Mouse (Mus musculus) urinary bladder, adult 18-20 months (tissue): ENCODE data around the gene Tmod2.

Source experiments
- DNase-seq, 2 experiments: peaks; one replicate each; pipeline ENCODE4 v3.0.0; 2022; ENCODE audit warnings: low spot score in 2 of 2, mixed read lengths in 2 of 2

Tmod2 gene

DNA sequence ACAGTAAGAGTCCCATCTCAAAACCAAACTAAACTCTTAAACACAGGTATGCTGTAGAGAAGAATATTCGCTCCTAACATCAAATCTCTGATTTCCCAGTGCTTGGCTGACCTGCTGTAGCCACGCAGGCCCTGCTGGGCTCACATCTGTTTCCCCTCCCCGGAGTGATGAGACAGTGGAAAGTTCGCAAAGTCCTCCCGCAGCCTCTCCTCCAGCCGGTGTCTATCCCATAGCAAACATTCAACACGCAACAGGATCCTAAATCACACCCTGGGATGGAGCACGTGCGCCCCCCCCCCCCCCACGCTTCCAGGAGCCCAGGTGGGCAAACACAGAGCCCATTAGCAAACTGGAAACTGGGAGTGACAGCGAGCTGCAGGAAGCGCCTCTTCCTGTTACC, 9.6 kb downstream of the Tmod2 start:
- DNase-seq = no peak

GRCm38 (mm10) chr9:75600166-75600934, 10.8 kb downstream of the Tmod2 start:
- DNase-seq = no peak

DNA sequence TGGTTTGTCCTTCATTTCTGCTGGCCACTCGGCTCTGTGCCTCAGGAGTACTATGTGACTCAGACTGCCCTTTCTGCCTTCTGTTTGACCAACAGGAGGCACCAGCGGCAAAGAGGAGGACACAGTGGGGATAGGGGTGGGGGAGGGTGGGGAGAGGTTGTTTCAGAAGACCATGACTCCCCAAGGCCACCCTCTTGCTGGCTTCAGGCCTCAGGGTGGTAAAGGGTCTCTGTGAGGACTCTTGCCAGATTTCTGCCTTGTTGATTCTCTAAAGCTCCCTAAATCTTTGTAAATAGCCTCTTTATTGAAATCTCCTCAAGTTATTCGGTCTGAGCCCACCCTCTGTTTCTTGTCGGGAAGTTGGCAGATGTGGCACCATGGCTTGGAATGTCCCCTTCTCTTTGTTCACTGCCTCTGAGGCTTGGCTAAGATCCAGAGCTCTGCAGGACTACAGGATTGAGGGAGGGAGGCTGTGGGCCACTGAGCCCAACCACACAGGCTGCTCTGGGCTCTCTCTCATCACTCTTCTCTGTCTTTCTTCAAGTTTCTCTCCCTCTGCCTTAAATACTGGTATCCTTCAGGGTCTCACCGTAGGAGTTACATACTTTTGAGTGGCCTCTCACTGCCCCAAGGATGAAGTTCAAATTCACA, 11.8 kb downstream of the Tmod2 start:
- no peak for DNase-seq

DNA sequence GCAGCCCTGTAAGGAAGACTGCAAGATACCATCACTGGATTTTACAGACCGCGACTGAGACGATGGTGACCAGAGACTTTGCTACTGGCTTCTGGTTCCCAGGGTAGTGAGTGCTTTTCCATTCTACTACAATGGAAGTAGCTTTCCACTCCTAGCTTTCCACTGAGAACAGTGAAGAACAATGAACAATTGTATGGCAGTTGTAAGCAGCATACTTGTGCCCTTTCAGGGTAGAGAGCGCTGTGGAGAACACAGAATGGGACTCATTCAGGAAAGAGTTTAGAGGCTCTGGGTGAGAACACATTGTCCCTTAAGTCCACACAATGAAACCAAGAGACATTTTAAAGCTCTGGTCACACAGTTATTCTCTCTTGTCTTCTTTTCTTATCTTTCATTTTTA, 13.5 kb downstream of the Tmod2 start:
- DNase-seq = no peak

DNA sequence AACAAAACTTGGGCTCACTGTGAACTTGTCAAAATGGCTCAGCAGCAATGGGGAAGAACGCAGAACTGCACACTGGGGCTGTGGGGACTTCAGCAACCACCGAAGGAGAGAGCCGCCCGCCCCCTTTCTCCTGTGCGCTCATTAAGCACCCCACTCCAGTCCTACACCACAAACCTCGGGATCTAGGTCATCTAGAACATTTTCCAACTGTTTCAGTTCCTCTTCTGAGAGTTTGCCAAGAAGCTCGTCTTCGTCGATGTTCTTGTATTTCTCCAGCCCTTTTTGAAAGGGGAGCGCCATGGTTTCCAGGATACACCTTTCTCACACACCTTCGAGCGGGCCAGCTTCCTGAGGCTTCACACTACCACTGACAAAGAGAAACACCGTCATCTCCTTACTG, 14.1 kb downstream of the Tmod2 start:
- DNase-seq = no peak

DNA sequence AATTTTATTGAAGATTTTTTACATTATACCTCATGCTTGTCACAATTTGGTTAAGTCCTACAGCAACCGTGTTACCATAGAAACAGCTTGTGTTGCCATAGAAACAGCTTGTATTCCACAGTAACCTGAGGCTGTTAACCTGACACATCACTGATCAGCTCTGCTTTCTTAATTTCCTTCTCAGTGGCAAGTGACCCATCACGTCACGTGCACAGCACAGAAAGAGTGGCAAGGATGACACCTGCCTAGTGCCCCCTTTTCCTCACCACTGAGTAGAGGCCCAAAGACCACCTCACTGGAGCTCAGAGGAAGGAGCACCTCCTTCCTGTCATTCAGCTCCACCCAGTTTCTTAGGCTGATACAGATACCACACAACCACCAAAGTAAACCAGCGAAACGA, 17.6 kb downstream of the Tmod2 start:
- no peak for DNase-seq

DNA sequence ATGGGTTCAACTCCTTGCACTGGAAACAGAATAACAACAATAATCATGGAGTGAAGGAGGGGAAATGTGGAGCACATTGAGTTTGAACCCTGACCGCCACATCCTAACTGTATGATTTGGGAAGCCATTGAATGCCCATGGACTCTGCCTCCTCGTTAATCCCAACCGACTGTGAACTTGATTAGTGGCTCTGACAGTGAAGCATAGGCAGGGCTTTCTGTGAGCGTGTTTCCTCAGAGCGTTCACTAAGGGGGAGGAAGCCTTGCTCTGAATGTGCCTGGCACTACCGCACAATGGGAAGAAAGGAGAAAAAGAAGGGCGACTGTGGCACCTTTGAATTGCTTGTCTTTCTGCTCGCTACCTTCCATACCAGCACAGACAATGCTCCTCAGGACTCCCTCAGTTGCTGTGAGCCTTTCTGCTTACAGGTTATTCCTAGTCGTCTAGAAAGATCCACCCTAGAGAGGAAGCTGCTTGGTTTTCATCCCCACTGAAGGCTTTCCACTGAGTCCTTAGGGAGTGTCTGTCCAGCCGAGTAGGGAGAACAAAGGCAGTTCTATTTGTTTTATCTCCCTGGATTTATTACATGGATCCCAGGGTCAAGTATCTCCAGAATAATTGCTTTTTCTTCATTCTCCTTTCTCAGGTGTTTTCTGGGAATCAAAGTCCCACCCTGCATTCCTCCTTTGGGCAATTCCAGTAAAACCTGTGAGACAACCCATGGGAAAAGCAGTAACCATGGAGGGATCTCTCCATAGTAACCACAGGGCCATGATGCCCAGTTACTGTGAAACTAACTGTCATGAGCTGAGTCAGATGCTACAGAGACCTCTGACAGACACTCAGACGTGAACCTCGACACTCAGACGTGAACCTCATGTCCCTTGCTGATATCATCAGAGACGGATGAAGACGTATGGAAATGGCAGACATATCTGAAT, 21.0 kb downstream of the Tmod2 start:
- no peak for DNase-seq

DNA sequence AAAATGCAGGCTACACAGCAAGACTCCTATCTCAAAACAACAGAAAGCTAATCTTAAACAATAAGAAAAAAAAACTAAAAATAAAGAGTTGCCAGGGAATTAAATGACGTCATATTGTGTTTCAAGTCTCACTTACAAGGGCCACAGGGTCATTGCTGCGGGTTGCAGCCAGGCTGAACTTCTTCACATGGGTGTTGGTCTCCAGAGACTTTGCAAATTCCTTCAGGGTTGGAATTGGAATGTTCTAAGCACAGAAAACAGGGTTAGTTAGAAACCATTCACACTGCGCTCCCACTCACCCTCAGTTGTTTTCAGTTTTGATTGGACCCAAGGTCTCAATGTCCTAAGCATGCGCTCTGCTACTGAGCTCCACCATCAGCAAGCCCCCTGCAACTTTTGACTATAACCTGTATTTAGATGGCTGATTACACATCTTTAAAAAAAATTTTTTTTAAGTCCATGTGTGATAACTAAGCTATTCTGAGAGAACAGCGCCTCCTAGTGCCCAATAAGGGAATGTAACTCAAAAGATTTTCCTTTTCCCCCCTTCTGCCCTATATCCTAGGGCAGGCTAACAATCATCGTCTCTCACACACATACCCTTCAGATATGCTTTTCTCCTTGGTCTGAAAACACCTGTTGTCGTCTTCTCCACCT, 29.3 kb downstream of the Tmod2 start:
- DNase-seq = peak in 1 of 2 experiments; percentile 11

DNA sequence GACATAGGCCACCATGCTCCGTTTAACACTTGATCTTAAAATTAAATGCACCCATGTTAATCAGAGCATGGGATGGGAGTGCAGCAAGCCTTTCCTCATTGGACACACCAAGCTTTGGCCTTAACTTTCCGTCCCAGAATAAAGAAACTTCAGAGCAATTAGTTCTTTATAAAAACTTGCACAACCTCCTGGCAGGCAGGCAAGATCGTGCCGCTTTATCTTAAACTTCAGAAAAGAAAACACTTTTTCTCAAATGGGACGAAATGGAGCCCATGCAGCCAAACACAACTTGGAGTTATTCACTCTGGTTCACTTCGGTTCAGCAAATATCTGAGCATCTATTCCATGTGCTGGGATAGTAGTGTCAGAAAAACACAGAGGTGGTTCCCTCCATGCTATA, 31.8 kb downstream of the Tmod2 start:
- DNase-seq = no peak

GRCm38 (mm10) chr9:75571036-75571942, 39.8 kb downstream of the Tmod2 start:
- DNase-seq = no peak

GRCm38 (mm10) chr9:75568399-75568798, 42.7 kb downstream of the Tmod2 start:
- DNase-seq = no peak

DNA sequence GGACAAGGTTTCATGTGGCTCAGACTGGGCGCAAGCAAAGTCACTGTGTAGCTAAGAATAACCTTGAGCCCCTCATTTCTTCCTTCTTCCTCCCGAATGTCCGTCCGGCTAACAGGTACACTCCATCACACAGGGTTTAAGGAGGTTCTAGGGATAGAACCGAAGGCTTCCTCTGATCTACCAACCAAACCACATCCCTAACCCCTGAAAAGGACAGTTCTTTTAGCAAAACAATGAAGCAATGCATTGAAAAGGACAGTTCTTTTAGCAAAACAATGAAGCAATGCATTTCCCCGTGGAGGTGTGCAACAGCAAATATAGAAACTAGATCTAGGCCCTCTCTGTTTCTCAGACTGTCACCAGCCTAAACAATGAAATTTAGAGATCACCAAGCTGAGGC, 46.2 kb downstream of the Tmod2 start:
- no peak for DNase-seq

DNA sequence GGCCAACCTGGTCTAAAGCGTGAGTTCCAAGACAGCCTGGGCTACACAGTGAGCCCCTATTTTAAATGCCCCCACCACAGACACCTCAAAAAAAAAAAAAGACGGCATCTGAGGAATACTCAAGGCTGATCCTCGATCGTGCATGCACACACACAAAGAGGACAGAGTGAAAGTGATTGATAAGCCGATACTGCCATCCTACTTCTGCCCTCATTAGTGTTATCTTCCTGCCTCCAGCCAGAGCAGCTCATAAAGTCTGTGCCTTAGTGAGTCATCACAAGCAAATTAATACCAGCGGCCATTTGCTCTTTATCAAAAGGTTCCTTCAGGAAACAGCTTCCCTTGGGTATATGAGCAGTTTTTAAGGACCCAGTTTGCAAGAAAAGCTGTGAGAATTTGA, 47.5 kb downstream of the Tmod2 start:
- no peak for DNase-seq

DNA sequence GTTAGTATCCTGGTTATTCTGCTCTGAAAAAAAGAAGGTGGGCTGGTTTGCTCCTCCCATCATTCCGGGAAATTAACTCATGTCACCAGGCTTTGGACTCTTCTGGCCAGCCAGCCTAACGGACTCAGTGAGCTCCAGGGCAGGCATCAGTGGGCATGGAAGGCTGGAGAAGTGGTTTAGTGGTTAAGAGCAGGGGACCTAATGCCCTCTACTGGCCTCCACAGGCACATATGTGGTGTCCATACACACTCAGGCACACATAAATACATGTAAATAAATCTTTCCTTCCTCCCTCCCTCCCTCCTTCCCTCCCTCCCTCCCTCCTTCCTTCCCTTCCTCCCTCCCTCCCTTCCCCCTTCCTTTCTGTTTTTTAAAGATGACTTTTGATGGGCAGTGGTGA, 47.9 kb downstream of the Tmod2 start:
- no peak for DNase-seq

DNA sequence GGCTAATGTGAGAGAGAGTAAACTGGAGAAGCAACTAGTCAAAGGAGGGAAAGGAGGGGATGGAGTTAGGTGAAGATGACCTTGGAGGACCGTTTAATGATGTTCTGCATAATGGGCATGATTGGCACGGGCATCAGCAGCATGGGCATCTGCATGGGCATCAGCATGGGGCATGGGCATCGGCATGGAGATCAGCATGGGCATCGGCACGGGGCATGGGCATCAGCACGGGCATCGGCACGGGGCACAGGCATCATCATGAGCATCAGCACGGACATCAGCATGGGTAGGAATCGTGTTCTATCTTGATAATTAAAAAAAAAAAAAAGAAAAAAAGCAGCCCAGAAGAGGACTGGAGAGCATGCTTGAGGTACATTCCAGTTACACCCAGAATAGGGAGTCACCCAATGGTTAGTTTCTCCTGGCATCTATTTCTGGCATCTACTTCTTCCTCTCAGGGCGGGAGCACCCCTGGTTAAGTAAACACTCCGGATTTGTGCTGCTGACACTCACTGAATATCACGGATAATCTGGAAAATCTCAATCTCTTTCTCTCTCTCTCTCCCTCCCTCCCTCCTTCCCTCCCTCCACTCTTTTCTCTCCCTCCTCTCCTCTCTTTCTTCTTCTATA, 50.0 kb downstream of the Tmod2 start:
- DNase-seq = no peak

GRCm38 (mm10) chr9:75560353-75560752, 50.8 kb downstream of the Tmod2 start:
- DNase-seq = no peak

GRCm38 (mm10) chr9:75559512-75560012, 51.6 kb downstream of the Tmod2 start, which contains the start of gene Tmod3:
Tmod3 (minus strand) TSS chr9:75559657.
- DNase-seq = peak; percentile 94 to 96

DNA sequence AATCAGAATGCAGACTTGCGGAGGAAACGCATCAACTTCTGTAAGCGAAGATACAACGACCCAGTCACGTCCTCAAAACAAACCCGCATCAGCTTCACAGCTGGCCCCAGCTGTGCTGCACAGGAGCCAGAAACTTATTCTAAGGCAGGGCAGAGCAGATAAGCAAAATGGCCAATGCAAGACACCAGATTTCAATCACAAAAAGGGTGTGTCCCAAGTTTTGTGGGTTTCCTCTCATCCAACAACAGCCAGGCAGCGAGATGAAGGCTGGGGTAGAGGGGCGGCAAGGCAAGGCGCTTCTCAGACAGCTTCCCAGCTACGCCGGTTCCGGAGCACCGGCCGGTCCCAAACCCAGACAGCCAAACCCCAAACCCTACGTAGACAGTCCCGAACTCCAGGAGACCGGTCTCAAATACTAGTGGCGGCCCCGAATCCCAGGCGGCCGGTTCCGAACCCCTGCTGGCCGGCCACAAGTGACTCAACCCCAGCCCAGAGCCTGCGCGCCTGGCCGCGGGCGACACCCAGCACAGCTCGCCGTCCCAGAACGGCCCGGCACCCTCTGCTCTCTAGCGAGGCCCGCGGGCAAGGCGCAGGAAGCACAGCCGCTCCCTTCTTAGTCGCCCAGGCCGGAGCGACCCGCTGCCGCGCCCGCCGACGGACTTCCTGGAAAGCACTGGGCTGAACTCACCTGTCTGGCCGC, 52.2 kb downstream of the Tmod2 start:
- DNase-seq = peak in 1 of 2 experiments; percentile 41

DNA sequence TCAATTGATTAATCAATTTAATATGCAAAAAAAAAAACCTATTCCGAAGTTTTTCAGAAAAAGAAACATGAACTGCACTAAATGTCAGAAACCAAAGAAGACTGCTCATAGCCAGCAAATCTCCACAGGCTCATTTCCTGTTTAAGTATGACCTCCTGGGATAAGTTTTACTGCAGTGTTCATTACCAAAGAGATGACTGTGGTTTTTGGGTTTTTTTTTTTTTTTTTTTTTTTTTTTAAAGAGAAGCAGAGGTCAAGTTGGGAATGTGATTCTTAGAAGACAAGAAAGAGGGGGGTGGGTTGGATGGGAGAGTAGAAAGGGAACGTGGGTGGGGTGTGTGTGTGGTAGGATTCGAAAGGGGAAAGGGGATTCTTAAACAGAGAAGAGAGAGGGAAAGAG, 52.8 kb downstream of the Tmod2 start:
- no peak for DNase-seq
